Mouse (Mus musculus) neural tube, embryonic 11.5 days (tissue): Measurements from ENCODE around the gene Stk32c. TPM values are rescaled to one million over a fixed set of nuclear protein-coding genes. Genes with fewer than 3 reads are reported as not detected.

Experiments
- ATAC-seq: fragments of 200-750 bp; cut with Nextera tagmentation; 2 replicates; pipeline ENCODE4 v1.8.0; 2017; ENCODE audit warnings: moderate number of reproducible peaks, mild to moderate bottlenecking, moderate TSS enrichment, moderate library complexity; ENCODE audit not compliant: insufficient read depth, low FRiP score, low TSS enrichment
- DNase-seq: peaks from one replicate; pipeline ENCODE4 v3.0.0-alpha.2; 2015; ENCODE audit warnings: low spot score
- H3K27ac ChIP-seq: fragments of 300-500 bp; sonication (generic); 2 replicates; pipeline ENCODE4 v1.5.1; 2014; ENCODE audit warnings: low read depth, mild to moderate bottlenecking, low read length
- H3K27me3 ChIP-seq: fragments of 300-500 bp; sonication (generic); 2 replicates; pipeline ENCODE4 v1.6.1; 2014; ENCODE audit warnings: mild to moderate bottlenecking, low read length, mixed read lengths; ENCODE audit not compliant: control insufficient read depth, insufficient read depth
- H3K36me3 ChIP-seq: fragments of 300-500 bp; sonication (generic); 2 replicates; pipeline ENCODE4 v1.6.1; 2014; ENCODE audit warnings: mild to moderate bottlenecking, low read length, moderate library complexity, mixed read lengths; ENCODE audit not compliant: control insufficient read depth, insufficient read depth
- H3K4me1 ChIP-seq: fragments of 300-500 bp; sonication (generic); 2 replicates; pipeline ENCODE4 v1.6.1; 2014; ENCODE audit warnings: low read length, mixed read lengths; ENCODE audit not compliant: control insufficient read depth, insufficient read depth
- H3K4me2 ChIP-seq: fragments of 300-500 bp; sonication (generic); 2 replicates; pipeline ENCODE4 v1.6.1; 2014; ENCODE audit warnings: low read depth, mild to moderate bottlenecking, moderate library complexity
- H3K4me3 ChIP-seq: fragments of 300-500 bp; sonication (generic); 2 replicates; pipeline ENCODE4 v1.5.1; 2014; ENCODE audit warnings: low read depth, low read length
- H3K9ac ChIP-seq: fragments of 300-500 bp; sonication (generic); 2 replicates; pipeline ENCODE4 v1.6.1; 2014; ENCODE audit warnings: mild to moderate bottlenecking, low read length
- H3K9me3 ChIP-seq: fragments of 300-500 bp; sonication (generic); 2 replicates; pipeline ENCODE4 v1.6.1; 2016; ENCODE audit warnings: low read length; ENCODE audit not compliant: control insufficient read depth
- WGBS: fragments of 180-500 bp; shearing (Covaris S2); extraction: QIAGEN DNeasy Blood & Tissue Kit; methylation state at CpG from one replicate; pipeline ENCODE4 v1.1.7; 2014; 5-methylcytosine and 5-hydroxymethylcytosine counted together
- polyA plus RNA-seq: library from polyadenylated mRNA; unstranded; fragments of >200 nt; fragmentation: Nextera tagmentation; extraction: Ambion mirVana; gene quantifications from 2 replicates; pipeline ENCODE4 v1.2.1, GENCODE M21; 2014

Gene Stk32c
- polyA plus RNA-seq, 1 experiment from 2014 or later: 0.46 TPM

DNA sequence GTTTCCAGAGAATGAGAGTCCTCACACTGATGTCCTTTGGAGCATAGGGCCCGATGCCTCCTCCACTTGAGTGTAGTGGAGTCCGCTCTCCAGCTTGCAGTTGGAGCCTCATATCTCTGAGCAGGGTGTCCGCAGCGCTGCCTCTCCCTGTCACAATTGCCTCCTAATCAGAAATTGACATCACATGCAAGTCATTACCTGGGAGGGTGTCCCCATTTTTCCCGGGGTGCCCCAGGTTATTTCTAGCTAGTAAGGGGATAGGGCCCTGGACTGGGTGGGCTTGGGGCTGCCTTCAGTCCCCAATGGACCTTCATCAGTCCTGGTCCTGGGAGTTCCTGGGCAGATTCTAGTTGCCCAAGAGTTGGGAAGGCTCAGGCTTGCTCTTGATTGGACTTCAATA lies 120.4 kb downstream of the Stk32c start:
- peaks cover 22% of the 10 kb centered on the region for H3K36me3 ChIP-seq
- H3K4me3 ChIP-seq: no peak overlapping the region
- H3K4me2 ChIP-seq: no peak overlapping the region
- WGBS: 92% methylated on average over 5 of the region's 5 CpGs
- DNase-seq (no peak), ATAC-seq (no peak)
- H3K9ac ChIP-seq: no peak overlapping the region
- H3K4me1 ChIP-seq: peaks cover 11% of the 10 kb centered on the region
- H3K9me3 ChIP-seq: no peaks in the 10 kb centered on the region
- H3K27me3 ChIP-seq: no peaks in the 10 kb centered on the region
- no peak overlapping the region for H3K27ac ChIP-seq

DNA sequence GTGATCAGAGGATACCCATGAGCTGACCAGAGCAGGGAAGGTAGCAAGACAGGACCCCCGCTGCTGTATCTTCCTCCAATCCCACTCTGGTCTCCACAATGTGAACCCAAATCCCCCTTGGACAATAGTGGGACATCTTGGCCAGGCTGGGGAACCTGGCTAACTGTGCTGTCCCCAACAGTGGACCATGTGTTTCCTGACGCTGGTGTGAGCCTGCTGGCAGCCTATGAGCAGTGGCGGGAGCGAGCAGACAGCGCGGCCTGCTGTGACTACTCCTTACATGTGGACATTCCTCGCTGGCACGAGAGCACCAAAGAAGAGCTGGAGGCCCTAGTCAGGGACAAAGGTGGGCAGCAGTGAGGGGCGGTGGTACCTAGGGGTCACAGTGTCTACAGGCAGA lies 121.4 kb downstream of the Stk32c start:
- no peak overlapping the region for H3K9ac ChIP-seq

DNA sequence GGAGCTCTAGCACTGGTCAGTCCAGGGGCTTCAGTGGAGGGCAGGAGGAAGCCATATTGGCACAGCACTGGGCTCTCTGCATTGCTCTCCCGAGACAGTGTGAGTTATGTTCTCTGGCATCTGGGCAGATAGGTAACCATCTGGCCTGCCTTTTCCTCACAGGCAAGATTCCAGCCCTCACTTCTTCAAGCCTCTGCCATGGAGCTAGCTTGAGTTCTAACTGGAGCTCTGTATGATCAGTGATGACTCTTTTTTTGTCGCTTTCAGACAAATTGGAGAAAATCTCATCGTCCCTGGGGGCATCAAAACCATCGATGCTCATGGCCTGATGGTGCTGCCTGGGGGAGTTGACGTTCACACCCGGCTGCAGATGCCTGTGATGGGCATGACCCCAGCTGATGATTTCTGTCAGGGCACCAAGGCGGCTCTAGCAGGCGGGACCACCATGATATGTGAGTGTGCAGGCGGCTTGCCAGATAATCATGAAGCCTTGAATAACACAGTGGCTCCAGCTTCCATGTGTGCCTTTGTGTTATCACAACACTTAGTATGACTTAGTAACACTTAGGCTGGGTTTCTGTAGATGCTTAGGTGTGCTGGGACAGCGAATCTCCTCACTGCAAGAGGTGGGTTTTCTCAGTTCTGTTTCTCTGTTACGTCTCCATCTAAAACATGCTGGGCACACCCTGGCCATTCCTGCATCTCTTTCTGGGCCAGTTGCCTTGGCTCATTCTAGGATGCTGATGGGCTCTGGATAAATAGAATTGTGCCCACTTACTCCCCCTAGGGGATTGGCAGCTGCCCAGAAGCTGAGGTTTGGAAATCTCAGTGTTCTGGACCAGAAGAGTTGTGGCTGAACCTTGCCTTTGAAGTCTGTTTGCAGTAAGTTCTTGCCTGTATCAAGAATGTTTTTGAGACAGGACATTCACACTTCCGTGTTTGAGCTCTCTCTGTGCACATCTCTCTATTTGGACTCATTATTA lies 122.9 kb downstream of the Stk32c start:
- Histone ChIP-seq H3K4me2 (no peak overlapping the region), H3K9ac (no peak overlapping the region), H3K9me3 (no peaks in the 10 kb centered on the region), H3K27me3 (no peaks in the 10 kb centered on the region), H3K36me3 (peaks cover 16% of the 10 kb centered on the region), H3K4me1 (peaks cover 18% of the 10 kb centered on the region), H3K27ac (no peak overlapping the region), H3K4me3 (no peak overlapping the region)
- DNase-seq (no peak), ATAC-seq (no peak)
- 81% methylated on average over 12 of the region's 12 CpGs for WGBS

More for the DNA sequence above, 121.4 kb downstream of the Stk32c start:
- no peak overlapping the region for H3K4me2 ChIP-seq
- H3K4me1 ChIP-seq: peaks cover 15% of the 10 kb centered on the region
- no peaks in the 10 kb centered on the region for H3K27me3 ChIP-seq
- H3K9me3 ChIP-seq: no peaks in the 10 kb centered on the region
- H3K4me3 ChIP-seq: no peak overlapping the region
- ATAC-seq (no peak), DNase-seq (no peak)
- no peak overlapping the region for H3K27ac ChIP-seq
- 84% methylated on average over 9 of the region's 9 CpGs for WGBS
- peaks cover 22% of the 10 kb centered on the region for H3K36me3 ChIP-seq

DNA sequence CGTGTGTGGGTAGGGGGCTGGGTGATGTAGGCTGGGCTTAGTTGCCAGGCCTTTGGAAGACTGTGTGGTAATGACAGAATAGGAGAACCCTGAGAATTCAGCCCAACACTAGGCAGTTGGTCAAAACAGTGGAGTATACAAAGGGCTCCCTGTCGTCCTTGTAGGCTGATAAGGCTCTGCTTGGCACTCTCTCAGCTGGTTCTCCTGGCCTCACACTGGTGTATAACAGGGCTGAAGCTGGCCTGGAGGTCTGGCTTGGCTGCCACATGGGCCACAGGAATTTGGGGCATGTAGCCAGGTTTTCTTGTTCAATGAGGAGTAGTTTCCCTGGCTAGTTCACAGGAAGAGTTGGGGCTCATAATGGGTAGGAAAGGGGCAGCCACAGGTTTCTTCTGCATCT lies 125.3 kb downstream of the Stk32c start:
- ATAC-seq (no peak), DNase-seq (no peak)
- peaks cover 10% of the 10 kb centered on the region for H3K36me3 ChIP-seq
- no peaks in the 10 kb centered on the region for H3K27me3 ChIP-seq
- no peaks in the 10 kb centered on the region for H3K9me3 ChIP-seq
- H3K4me1 ChIP-seq: peaks cover 18% of the 10 kb centered on the region
- H3K27ac ChIP-seq: no peak overlapping the region
- WGBS: 75% methylated on average over 2 of the region's 2 CpGs
- H3K4me3 ChIP-seq: peak overlapping the region; percentile 90
- peak overlapping the region; percentile 72 for H3K4me2 ChIP-seq
- no peak overlapping the region for H3K9ac ChIP-seq

DNA sequence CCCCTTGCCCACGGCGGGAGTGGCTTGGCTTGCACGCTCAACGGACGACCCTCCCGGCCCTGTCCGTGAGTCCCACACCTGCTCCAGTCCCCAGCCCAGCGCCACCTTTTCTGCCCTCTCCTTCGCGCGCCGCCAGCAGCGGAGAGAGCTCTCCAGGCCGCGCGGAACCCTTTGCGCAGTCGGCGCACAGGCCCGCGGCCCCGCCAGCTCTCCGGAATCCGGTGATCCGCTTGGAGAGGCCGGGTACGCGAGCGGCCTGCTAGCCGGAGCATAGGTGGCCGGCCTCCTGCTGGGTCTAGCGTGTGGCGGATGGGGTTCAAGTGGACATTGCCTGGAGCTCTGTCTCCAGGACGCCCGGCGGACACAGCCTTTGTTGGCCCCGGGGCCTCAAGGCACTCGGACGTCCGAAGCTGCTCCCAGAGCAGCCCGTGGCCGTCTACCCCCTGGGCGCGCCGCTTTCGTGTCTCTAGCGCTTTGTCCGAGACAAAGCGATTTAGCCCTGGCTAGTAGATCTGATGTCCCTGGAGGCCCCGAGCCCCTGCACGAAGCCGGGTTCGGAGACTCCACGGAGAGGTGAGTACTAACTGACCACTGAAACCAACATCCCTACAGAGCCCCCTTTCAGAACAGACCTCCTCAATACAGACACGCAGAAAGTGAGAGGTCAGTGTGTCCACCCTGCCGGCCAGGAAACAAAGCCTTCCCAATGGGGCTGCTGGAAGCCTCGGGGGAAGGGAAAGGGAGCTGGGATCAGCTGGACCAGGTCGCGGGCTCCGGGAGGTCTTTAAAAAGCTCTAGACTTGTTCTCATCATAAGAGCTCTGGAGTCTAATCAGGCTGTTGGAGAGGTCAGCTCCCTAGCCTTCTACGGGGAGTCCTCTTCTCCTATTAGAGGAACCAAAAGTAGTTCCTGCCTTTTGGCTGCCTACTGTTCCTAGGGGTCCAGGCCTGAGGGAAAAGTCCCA lies 126.6 kb downstream of the Stk32c start:
- H3K9me3 ChIP-seq: no peaks in the 10 kb centered on the region
- peak overlapping the region; percentile 72 for H3K4me2 ChIP-seq
- peak overlapping the region; percentile 68; the same call in 1 of the 2 replicates for H3K27ac ChIP-seq
- ATAC-seq (peak; percentile 60), DNase-seq (peak; percentile 56)
- peak overlapping the region; percentile 90 for H3K4me3 ChIP-seq
- H3K27me3 ChIP-seq: no peaks in the 10 kb centered on the region
- peaks cover 18% of the 10 kb centered on the region for H3K4me1 ChIP-seq
- 1% methylated on average over 61 of the region's 61 CpGs for WGBS
- H3K36me3 ChIP-seq: peaks cover 4% of the 10 kb centered on the region; the same call in 1 of the 2 replicates
- peak overlapping the region; percentile 98 for H3K9ac ChIP-seq

DNA sequence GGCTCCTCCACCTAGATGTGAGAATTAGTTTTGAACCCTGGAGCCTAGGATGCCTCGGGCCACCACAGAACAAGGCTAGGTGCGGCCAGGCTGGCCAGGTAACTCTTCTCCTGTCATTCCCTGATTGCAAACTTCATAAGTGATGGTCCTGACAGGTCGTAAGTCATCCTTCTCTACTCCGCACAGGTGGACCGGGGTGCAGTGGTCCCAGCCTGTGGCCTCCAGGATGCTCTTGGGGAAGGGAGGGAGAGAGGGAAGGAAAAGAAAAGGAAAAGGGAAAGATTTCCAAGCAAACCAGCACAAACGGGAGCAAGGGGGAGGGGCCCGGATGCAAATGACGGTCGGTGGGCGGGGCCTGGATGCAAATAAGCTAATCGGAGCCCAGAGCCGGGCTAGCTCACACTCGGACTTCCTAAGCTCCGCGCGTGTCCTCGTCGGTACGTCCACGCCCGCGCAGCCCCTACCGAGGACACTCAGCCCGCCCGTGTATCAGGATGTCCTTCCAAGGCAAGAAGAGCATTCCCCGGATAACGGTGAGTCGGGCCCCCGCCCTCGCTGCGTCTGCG lies 127.4 kb downstream of the Stk32c start, which contains the start of gene Dpysl4:
Dpysl4 (plus strand) TSS at position 373 of the 566 bp plus-strand sequence.
- Histone ChIP-seq H3K9ac (peak within 1 kb of the TSS; percentile 98), H3K27ac (peak within 1 kb of the TSS; percentile 68; the same call in 1 of the 2 replicates), H3K4me3 (peak within 1 kb of the TSS; percentile 90), H3K4me2 (peak within 1 kb of the TSS; percentile 72), H3K36me3 (peaks cover 3% of the 10 kb centered on the region; the same call in 1 of the 2 replicates), H3K4me1 (peaks cover 18% of the 10 kb centered on the region), H3K9me3 (no peaks in the 10 kb centered on the region), H3K27me3 (no peaks in the 10 kb centered on the region)
- peak; percentile 77 for ATAC-seq
- peak; percentile 88 for DNase-seq
- WGBS: 7% methylated on average over 32 of the region's 32 CpGs

DNA sequence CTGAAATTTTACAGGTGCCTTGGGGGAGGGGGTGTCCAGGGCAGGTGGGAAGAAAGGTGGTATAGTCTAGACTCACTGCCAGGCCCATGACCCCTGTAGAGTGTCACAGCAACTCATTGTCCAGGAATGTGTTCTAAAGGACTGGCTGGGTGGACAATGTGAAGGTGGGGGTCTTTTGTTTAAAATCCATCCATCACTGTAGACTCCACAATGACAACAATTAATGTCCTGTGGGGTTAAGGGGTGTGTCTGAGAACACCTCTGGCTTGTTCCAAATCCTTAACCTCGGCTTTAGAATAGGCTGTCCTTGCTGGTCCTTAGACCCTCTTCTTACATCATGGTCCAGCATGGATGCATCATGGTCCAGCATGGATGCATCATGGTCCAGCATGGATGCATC lies 128.8 kb downstream of the Stk32c start:
- H3K4me1 ChIP-seq: peaks cover 18% of the 10 kb centered on the region
- H3K4me3 ChIP-seq: no peak overlapping the region
- no peak for ATAC-seq
- no peak overlapping the region for H3K27ac ChIP-seq
- H3K9me3 ChIP-seq: no peaks in the 10 kb centered on the region
- no peak overlapping the region for H3K4me2 ChIP-seq
- no peak for DNase-seq
- H3K9ac ChIP-seq: no peak overlapping the region
- WGBS: 47% methylated on average over 1 of the region's 1 CpGs
- no peaks in the 10 kb centered on the region for H3K36me3 ChIP-seq
- no peaks in the 10 kb centered on the region for H3K27me3 ChIP-seq

DNA sequence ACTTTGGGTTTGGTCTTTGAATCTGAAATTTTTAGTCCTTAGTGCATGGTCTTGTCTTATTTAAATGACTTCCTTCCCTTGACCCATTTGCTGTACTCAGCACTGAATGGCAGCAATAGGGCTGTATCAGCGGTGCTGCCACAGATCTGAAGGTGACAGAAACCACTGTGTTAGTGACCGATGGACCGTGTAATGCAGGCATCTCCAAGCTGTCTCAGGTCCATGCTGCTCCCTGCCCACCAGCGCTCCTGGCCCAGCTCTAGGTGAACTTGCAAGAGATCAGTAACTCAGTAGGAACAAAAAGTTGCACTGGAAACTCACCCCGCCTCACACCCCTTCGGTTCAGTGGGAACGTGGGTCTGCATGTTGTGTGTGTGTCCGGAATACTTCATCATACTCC lies 130.8 kb downstream of the Stk32c start:
- Histone ChIP-seq H3K4me3 (no peak overlapping the region), H3K9me3 (no peaks in the 10 kb centered on the region), H3K9ac (no peak overlapping the region), H3K36me3 (no peaks in the 10 kb centered on the region), H3K27me3 (no peaks in the 10 kb centered on the region), H3K4me1 (peaks cover 21% of the 10 kb centered on the region), H3K27ac (0 out of 2 replicates have a peak overlapping the region, but pooled peaks have one; percentile 11), H3K4me2 (no peak overlapping the region)
- ATAC-seq (no peak), DNase-seq (no peak)
- WGBS: 73% methylated on average over 8 of the region's 8 CpGs
